Mouse (Mus musculus): ENCODE data around the gene Gnptg. TPM values are rescaled to one million over a fixed set of nuclear protein-coding genes. Genes with fewer than 3 reads are reported as not detected.

The Gnptg gene
- polyA plus RNA-seq, 1 experiment = 1.3 TPM

- Histone ChIP-seq H3K27me3 (ENCODE audit: control insufficient read depth) (no peaks in the 10 kb centered on the region), H3K9me3 (ENCODE audit: control insufficient read depth, low read length) (no peaks in the 10 kb centered on the region), H3K4me3 (replicated peaks) (peak overlapping the region; percentile 86), H3K4me1 (ENCODE audit: control insufficient read depth) (peaks cover 45% of the 10 kb centered on the region), H3K36me3 (ENCODE audit: control insufficient read depth) (peaks cover 48% of the 10 kb centered on the region)
- TF ChIP-seq TAL1 (IDR thresholded peaks at IDR 0.05; ENCODE audit: low read length) = no peak
- peak; percentile 48; the same call in 1 of the 2 replicates for TF ChIP-seq GATA1 (IDR thresholded peaks at IDR 0.05; ENCODE audit: low read length)
Observed at GRCm38 (mm10) chr17:25272326-25272725, 32.4 kb upstream of the Gnptg start.

- peak overlapping the region; percentile 86 for H3K4me3 ChIP-seq (replicated peaks)
- peaks cover 45% of the 10 kb centered on the region for H3K4me1 ChIP-seq (ENCODE audit: control insufficient read depth)
- H3K9me3 ChIP-seq (ENCODE audit: control insufficient read depth, low read length) = no peaks in the 10 kb centered on the region
- peaks cover 63% of the 10 kb centered on the region for H3K36me3 ChIP-seq (ENCODE audit: control insufficient read depth)
- no peak for TF ChIP-seq GATA1 (IDR thresholded peaks at IDR 0.05; ENCODE audit: low read length)
- H3K27me3 ChIP-seq (ENCODE audit: control insufficient read depth) = no peaks in the 10 kb centered on the region
Observed at GRCm38 (mm10) chr17:25270795-25271335, 30.9 kb upstream of the Gnptg start.

DNA sequence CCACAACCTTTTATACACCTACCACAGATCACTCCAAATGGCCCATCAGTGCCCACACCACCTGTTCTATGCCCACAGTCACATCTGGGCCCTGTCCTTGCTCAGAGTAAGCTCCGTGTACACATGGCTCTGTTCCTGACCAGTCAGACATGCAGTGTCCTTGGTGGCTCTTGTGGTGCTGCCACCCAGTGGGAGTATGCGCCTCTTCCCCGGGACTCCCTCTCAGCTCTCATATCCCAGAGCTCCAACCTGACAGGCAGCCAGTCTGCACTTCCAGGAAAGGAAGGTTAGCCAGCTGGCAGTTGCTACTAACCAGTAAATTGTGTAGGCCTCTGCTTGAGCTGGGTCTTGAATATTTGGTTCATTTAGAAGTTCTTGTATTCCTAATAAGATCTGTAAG is 24.5 kb upstream of the Gnptg start:
- peaks cover 88% of the 10 kb centered on the region for H3K36me3 ChIP-seq (ENCODE audit: control insufficient read depth)
- no peaks in the 10 kb centered on the region for H3K9me3 ChIP-seq (ENCODE audit: control insufficient read depth, low read length)
- no peaks in the 10 kb centered on the region for H3K27me3 ChIP-seq (ENCODE audit: control insufficient read depth)
- no peak overlapping the region for H3K4me3 ChIP-seq (replicated peaks)
- H3K4me1 ChIP-seq (ENCODE audit: control insufficient read depth) = peaks cover 3% of the 10 kb centered on the region
- TF ChIP-seq GATA1 (IDR thresholded peaks at IDR 0.05; ENCODE audit: low read length) = no peak
- TF ChIP-seq TAL1 (IDR thresholded peaks at IDR 0.05; ENCODE audit: low read length) = no peak

GRCm38 (mm10) chr17:25257804-25258261 is 17.9 kb upstream of the Gnptg start:
- Histone ChIP-seq H3K4me3 (replicated peaks) (no peak overlapping the region), H3K9me3 (ENCODE audit: control insufficient read depth, low read length) (no peaks in the 10 kb centered on the region; the same call in 1 of the 2 replicates), H3K4me1 (ENCODE audit: control insufficient read depth) (peaks cover 9% of the 10 kb centered on the region), H3K36me3 (ENCODE audit: control insufficient read depth) (peaks cover 31% of the 10 kb centered on the region), H3K27me3 (ENCODE audit: control insufficient read depth) (peaks cover 46% of the 10 kb centered on the region)
- no peak for TF ChIP-seq GATA1 (IDR thresholded peaks at IDR 0.05; ENCODE audit: low read length)
- TF ChIP-seq TAL1 (IDR thresholded peaks at IDR 0.05; ENCODE audit: low read length) = no peak

GRCm38 (mm10) chr17:25256140-25256754 is 16.3 kb upstream of the Gnptg start, which contains the start of gene Baiap3:
Baiap3 (minus strand) TSS chr17:25256364.
- no peaks in the 10 kb centered on the region; the same call in 1 of the 2 replicates for H3K9me3 ChIP-seq (ENCODE audit: control insufficient read depth, low read length)
- H3K4me3 ChIP-seq (replicated peaks) = no peak within 1 kb of the TSS
- peaks cover 23% of the 10 kb centered on the region for H3K36me3 ChIP-seq (ENCODE audit: control insufficient read depth)
- H3K4me1 ChIP-seq (ENCODE audit: control insufficient read depth) = peaks cover 9% of the 10 kb centered on the region
- TF ChIP-seq GATA1 (IDR thresholded peaks at IDR 0.05; ENCODE audit: low read length) = no peak
- TF ChIP-seq TAL1 (IDR thresholded peaks at IDR 0.05; ENCODE audit: low read length) = no peak
- peaks cover 60% of the 10 kb centered on the region for H3K27me3 ChIP-seq (ENCODE audit: control insufficient read depth)

GRCm38 (mm10) chr17:25255110-25255509 is 15.2 kb upstream of the Gnptg start:
- peaks cover 16% of the 10 kb centered on the region for H3K36me3 ChIP-seq (ENCODE audit: control insufficient read depth)
- no peaks in the 10 kb centered on the region; the same call in 1 of the 2 replicates for H3K9me3 ChIP-seq (ENCODE audit: control insufficient read depth, low read length)
- TF ChIP-seq GATA1 (IDR thresholded peaks at IDR 0.05; ENCODE audit: low read length) (no peak), TAL1 (IDR thresholded peaks at IDR 0.05; ENCODE audit: low read length) (no peak)
- H3K27me3 ChIP-seq (ENCODE audit: control insufficient read depth) = peaks cover 69% of the 10 kb centered on the region
- H3K4me1 ChIP-seq (ENCODE audit: control insufficient read depth) = peaks cover 9% of the 10 kb centered on the region
- no peak overlapping the region for H3K4me3 ChIP-seq (replicated peaks)

DNA sequence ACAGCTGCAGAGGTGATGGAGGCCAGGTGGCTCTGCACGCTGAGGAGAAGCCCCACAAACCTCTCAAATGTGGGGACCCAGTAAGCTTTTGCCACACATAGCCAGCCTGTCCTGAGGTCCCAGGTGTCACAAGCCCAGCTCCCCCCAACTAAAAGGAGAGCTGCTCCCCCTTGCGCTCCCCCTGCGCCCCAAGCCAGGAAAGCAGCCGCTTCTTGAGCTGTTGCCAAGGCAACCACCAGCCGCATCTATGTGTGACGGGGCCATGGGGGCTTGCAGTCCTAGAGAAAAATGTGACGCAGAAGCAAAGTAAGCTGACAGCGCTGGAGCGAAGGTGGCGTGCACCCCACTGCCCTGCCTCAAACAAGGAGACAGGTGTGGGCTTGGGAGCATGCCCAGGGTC is 13.8 kb upstream of the Gnptg start:
- peaks cover 71% of the 10 kb centered on the region for H3K27me3 ChIP-seq (ENCODE audit: control insufficient read depth)
- H3K9me3 ChIP-seq (ENCODE audit: control insufficient read depth, low read length) = no peaks in the 10 kb centered on the region; the same call in 1 of the 2 replicates
- peaks cover 9% of the 10 kb centered on the region for H3K4me1 ChIP-seq (ENCODE audit: control insufficient read depth)
- H3K4me3 ChIP-seq (replicated peaks) = no peak overlapping the region
- TF ChIP-seq GATA1 (IDR thresholded peaks at IDR 0.05; ENCODE audit: low read length) (no peak), TAL1 (IDR thresholded peaks at IDR 0.05; ENCODE audit: low read length) (no peak)
- H3K36me3 ChIP-seq (ENCODE audit: control insufficient read depth) = peaks cover 3% of the 10 kb centered on the region

GRCm38 (mm10) chr17:25252643-25253042 is 12.7 kb upstream of the Gnptg start:
- no peaks in the 10 kb centered on the region for H3K36me3 ChIP-seq (ENCODE audit: control insufficient read depth)
- H3K4me1 ChIP-seq (ENCODE audit: control insufficient read depth) = peaks cover 13% of the 10 kb centered on the region
- TF ChIP-seq TAL1 (IDR thresholded peaks at IDR 0.05; ENCODE audit: low read length) (no peak), GATA1 (IDR thresholded peaks at IDR 0.05; ENCODE audit: low read length) (no peak)
- peaks cover 71% of the 10 kb centered on the region for H3K27me3 ChIP-seq (ENCODE audit: control insufficient read depth)
- H3K4me3 ChIP-seq (replicated peaks) = no peak overlapping the region
- H3K9me3 ChIP-seq (ENCODE audit: control insufficient read depth, low read length) = no peaks in the 10 kb centered on the region; the same call in 1 of the 2 replicates

- no peaks in the 10 kb centered on the region; the same call in 1 of the 2 replicates for H3K9me3 ChIP-seq (ENCODE audit: control insufficient read depth, low read length)
- peaks cover 50% of the 10 kb centered on the region for H3K27me3 ChIP-seq (ENCODE audit: control insufficient read depth)
- TF ChIP-seq TAL1 (IDR thresholded peaks at IDR 0.05; ENCODE audit: low read length) = no peak
- no peak for TF ChIP-seq GATA1 (IDR thresholded peaks at IDR 0.05; ENCODE audit: low read length)
- no peak overlapping the region for H3K4me3 ChIP-seq (replicated peaks)
- peaks cover 4% of the 10 kb centered on the region; the same call in 1 of the 2 replicates for H3K4me1 ChIP-seq (ENCODE audit: control insufficient read depth)
- H3K36me3 ChIP-seq (ENCODE audit: control insufficient read depth) = no peaks in the 10 kb centered on the region; the same call in 1 of the 2 replicates
Observed at GRCm38 (mm10) chr17:25250181-25250835, 10.4 kb upstream of the Gnptg start.
